Mouse (Mus musculus) brown adipose tissue, adult 24 weeks (tissue): ENCODE data around the gene Smok2b. TPM values are rescaled to one million over a fixed set of nuclear protein-coding genes. Genes with fewer than 3 reads are reported as not detected.
"Not testable (repeated sequence)": the region's sequence is repeated elsewhere in the genome, so short reads cannot be mapped to it uniquely, and the experiment has no call there.

Source experiments
- H3K27ac ChIP-seq: fragments of 200-500 bp; replicated peaks from 2 replicates; pipeline ENCODE4 v1.5.1; 2012; ENCODE audit warnings: low read depth, mild to moderate bottlenecking, low read length
- H3K4me1 ChIP-seq: fragments of 200-500 bp; 2 replicates; pipeline ENCODE4 v1.6.1; 2012; ENCODE audit warnings: low read length, mixed read lengths; ENCODE audit not compliant: control insufficient read depth, insufficient read depth, insufficient read length
- H3K4me3 ChIP-seq: fragments of 200-500 bp; 2 replicates; pipeline ENCODE4 v1.5.1; 2012; ENCODE audit warnings: low read depth, mild to moderate bottlenecking, low read length, moderate library complexity; ENCODE audit not compliant: insufficient read depth
- polyA plus RNA-seq: library from polyadenylated mRNA; stranded (reverse); fragments of >200 nt; gene quantifications from 2 replicates; pipeline ENCODE4 v1.2.4, GENCODE M21; 2012; ENCODE audit not compliant: missing spikeins, insufficient read depth, insufficient read length

Smok2b gene
- not detected in 2 replicates for polyA plus RNA-seq

- H3K4me3 ChIP-seq, H3K27ac ChIP-seq, H3K4me1 ChIP-seq: not testable (repeated sequence)
Observed at GRCm38 (mm10) chr17:13229957-13230356, at the start of gene Smok2b. Gene Smok2b, plus strand, starts transcription at chr17:13230257.

GRCm38 (mm10) chr17:13180491-13180890 lies 49.6 kb upstream of the Smok2b start:
- H3K27ac ChIP-seq, H3K4me1 ChIP-seq, H3K4me3 ChIP-seq: not testable (repeated sequence)

- H3K27ac ChIP-seq, H3K4me1 ChIP-seq, H3K4me3 ChIP-seq: not testable (repeated sequence)
Observed at GRCm38 (mm10) chr17:13182712-13183111, 47.3 kb upstream of the Smok2b start.

- not testable (repeated sequence) for H3K4me3 ChIP-seq, H3K4me1 ChIP-seq, H3K27ac ChIP-seq
Observed at GRCm38 (mm10) chr17:13184514-13184913, 45.5 kb upstream of the Smok2b start.

GRCm38 (mm10) chr17:13186541-13186940 lies 43.5 kb upstream of the Smok2b start:
- not testable (repeated sequence) for H3K27ac ChIP-seq, H3K4me3 ChIP-seq, H3K4me1 ChIP-seq

- H3K27ac ChIP-seq, H3K4me1 ChIP-seq, H3K4me3 ChIP-seq: not testable (repeated sequence)
Observed at GRCm38 (mm10) chr17:13187621-13188020, 42.4 kb upstream of the Smok2b start.

- not testable (repeated sequence) for H3K4me1 ChIP-seq, H3K4me3 ChIP-seq, H3K27ac ChIP-seq
Observed at GRCm38 (mm10) chr17:13188846-13189245, 41.2 kb upstream of the Smok2b start.

- H3K27ac ChIP-seq, H3K4me3 ChIP-seq, H3K4me1 ChIP-seq: not testable (repeated sequence)
Observed at GRCm38 (mm10) chr17:13190836-13191583, 39.0 kb upstream of the Smok2b start.

- not testable (repeated sequence) for H3K4me1 ChIP-seq, H3K4me3 ChIP-seq, H3K27ac ChIP-seq
Observed at GRCm38 (mm10) chr17:13196486-13196885, 33.6 kb upstream of the Smok2b start.

- H3K27ac ChIP-seq, H3K4me1 ChIP-seq, H3K4me3 ChIP-seq: not testable (repeated sequence)
Observed at GRCm38 (mm10) chr17:13198812-13199211, 31.2 kb upstream of the Smok2b start.

- not testable (repeated sequence) for H3K4me3 ChIP-seq, H3K27ac ChIP-seq, H3K4me1 ChIP-seq
Observed at GRCm38 (mm10) chr17:13199880-13200409, 30.1 kb upstream of the Smok2b start.

- H3K27ac ChIP-seq, H3K4me3 ChIP-seq, H3K4me1 ChIP-seq: not testable (repeated sequence)
Observed at GRCm38 (mm10) chr17:13201551-13201950, 28.5 kb upstream of the Smok2b start.

GRCm38 (mm10) chr17:13202453-13203107 lies 27.5 kb upstream of the Smok2b start:
- not testable (repeated sequence) for H3K27ac ChIP-seq, H3K4me1 ChIP-seq, H3K4me3 ChIP-seq

- H3K4me3 ChIP-seq, H3K27ac ChIP-seq: not testable (repeated sequence)
Observed at GRCm38 (mm10) chr17:13205247-13205646, 24.8 kb upstream of the Smok2b start.

GRCm38 (mm10) chr17:13206491-13206890 lies 23.6 kb upstream of the Smok2b start:
- Histone ChIP-seq H3K4me1 (no peaks in the 10 kb centered on the region), H3K4me3 (no peak overlapping the region), H3K27ac (no peak overlapping the region)

More at GRCm38 (mm10) chr17:13205247-13205646, 24.8 kb upstream of the Smok2b start:
- H3K4me1 ChIP-seq, result not testable (repeated sequence)

- not testable (repeated sequence) for H3K4me1 ChIP-seq, H3K27ac ChIP-seq, H3K4me3 ChIP-seq
Observed at GRCm38 (mm10) chr17:13208460-13208859, 21.6 kb upstream of the Smok2b start.
